Mouse (Mus musculus): ENCODE results near the gene Eif3m. TPM values are rescaled to one million over a fixed set of nuclear protein-coding genes. Genes with fewer than 3 reads are reported as not detected.

Eif3m gene
- polyA plus RNA-seq, 1 experiment = 29.7 TPM

- no peaks in the 10 kb centered on the region for H3K36me3 ChIP-seq (ENCODE audit: control insufficient read depth, insufficient read depth, low read length)
- TF ChIP-seq POLR2A (IDR thresholded peaks at IDR 0.05; ENCODE audit: control insufficient read depth, low read depth, low read length) (no peak), CTCF (IDR thresholded peaks at IDR 0.05; ENCODE audit: control insufficient read depth, insufficient read depth, insufficient replicate concordance, low read depth, low read length) (no peak)
- no peaks in the 10 kb centered on the region for H3K4me1 ChIP-seq (ENCODE audit: control insufficient read depth, insufficient read depth, low read length)
- no peak overlapping the region for H3K4me3 ChIP-seq (ENCODE audit: control insufficient read depth, low read depth, low read length)
- no peak overlapping the region for H3K27ac ChIP-seq (ENCODE audit: control insufficient read depth, insufficient read depth, low read depth, low read length)
- no peaks in the 10 kb centered on the region for H3K27me3 ChIP-seq (ENCODE audit: control insufficient read depth, insufficient read depth, low read length)
These were observed 22.0 kb upstream of the Eif3m start for GRCm38 (mm10) chr2:105038879-105039278.

- H3K27ac ChIP-seq (ENCODE audit: control insufficient read depth, insufficient read depth, low read depth, low read length) = no peak overlapping the region
- no peaks in the 10 kb centered on the region for H3K36me3 ChIP-seq (ENCODE audit: control insufficient read depth, insufficient read depth, low read length)
- TF ChIP-seq POLR2A (IDR thresholded peaks at IDR 0.05; ENCODE audit: control insufficient read depth, low read depth, low read length) (no peak), CTCF (IDR thresholded peaks at IDR 0.05; ENCODE audit: control insufficient read depth, insufficient read depth, insufficient replicate concordance, low read depth, low read length) (no peak)
- no peaks in the 10 kb centered on the region for H3K4me1 ChIP-seq (ENCODE audit: control insufficient read depth, insufficient read depth, low read length)
- H3K27me3 ChIP-seq (ENCODE audit: control insufficient read depth, insufficient read depth, low read length) = no peaks in the 10 kb centered on the region
- H3K4me3 ChIP-seq (ENCODE audit: control insufficient read depth, low read depth, low read length) = no peak overlapping the region
These were observed 21.2 kb upstream of the Eif3m start for GRCm38 (mm10) chr2:105037956-105038569.

- Histone ChIP-seq H3K36me3 (ENCODE audit: control insufficient read depth, insufficient read depth, low read length) (no peaks in the 10 kb centered on the region), H3K27me3 (ENCODE audit: control insufficient read depth, insufficient read depth, low read length) (no peaks in the 10 kb centered on the region), H3K27ac (ENCODE audit: control insufficient read depth, insufficient read depth, low read depth, low read length) (0 out of 2 replicates have a peak overlapping the region, but pooled peaks have one; percentile 24), H3K4me3 (ENCODE audit: control insufficient read depth, low read depth, low read length) (no peak overlapping the region), H3K4me1 (ENCODE audit: control insufficient read depth, insufficient read depth, low read length) (no peaks in the 10 kb centered on the region)
- TF ChIP-seq POLR2A (IDR thresholded peaks at IDR 0.05; ENCODE audit: control insufficient read depth, low read depth, low read length) = no peak
- TF ChIP-seq CTCF (IDR thresholded peaks at IDR 0.05; ENCODE audit: control insufficient read depth, insufficient read depth, insufficient replicate concordance, low read depth, low read length) = no peak
These were observed 19.7 kb upstream of the Eif3m start for GRCm38 (mm10) chr2:105036401-105037070.

GRCm38 (mm10) chr2:105035985-105036384 lies 19.1 kb upstream of the Eif3m start:
- TF ChIP-seq CTCF (IDR thresholded peaks at IDR 0.05; ENCODE audit: control insufficient read depth, insufficient read depth, insufficient replicate concordance, low read depth, low read length) (no peak), POLR2A (IDR thresholded peaks at IDR 0.05; ENCODE audit: control insufficient read depth, low read depth, low read length) (no peak)
- no peak overlapping the region for H3K4me3 ChIP-seq (ENCODE audit: control insufficient read depth, low read depth, low read length)
- H3K27ac ChIP-seq (ENCODE audit: control insufficient read depth, insufficient read depth, low read depth, low read length) = no peak overlapping the region
- no peaks in the 10 kb centered on the region for H3K36me3 ChIP-seq (ENCODE audit: control insufficient read depth, insufficient read depth, low read length)
- H3K27me3 ChIP-seq (ENCODE audit: control insufficient read depth, insufficient read depth, low read length) = no peaks in the 10 kb centered on the region
- H3K4me1 ChIP-seq (ENCODE audit: control insufficient read depth, insufficient read depth, low read length) = no peaks in the 10 kb centered on the region

- Histone ChIP-seq H3K27me3 (ENCODE audit: control insufficient read depth, insufficient read depth, low read length) (no peaks in the 10 kb centered on the region), H3K27ac (ENCODE audit: control insufficient read depth, insufficient read depth, low read depth, low read length) (no peak overlapping the region), H3K36me3 (ENCODE audit: control insufficient read depth, insufficient read depth, low read length) (no peaks in the 10 kb centered on the region), H3K4me3 (ENCODE audit: control insufficient read depth, low read depth, low read length) (no peak overlapping the region), H3K4me1 (ENCODE audit: control insufficient read depth, insufficient read depth, low read length) (no peaks in the 10 kb centered on the region)
- TF ChIP-seq CTCF (IDR thresholded peaks at IDR 0.05; ENCODE audit: control insufficient read depth, insufficient read depth, insufficient replicate concordance, low read depth, low read length) (no peak), POLR2A (IDR thresholded peaks at IDR 0.05; ENCODE audit: control insufficient read depth, low read depth, low read length) (no peak)
These were observed 17.2 kb upstream of the Eif3m start for GRCm38 (mm10) chr2:105034084-105034483.

- H3K36me3 ChIP-seq (ENCODE audit: control insufficient read depth, insufficient read depth, low read length) = no peaks in the 10 kb centered on the region
- H3K4me3 ChIP-seq (ENCODE audit: control insufficient read depth, low read depth, low read length) = no peak overlapping the region
- no peaks in the 10 kb centered on the region; the same call in 1 of the 2 replicates for H3K4me1 ChIP-seq (ENCODE audit: control insufficient read depth, insufficient read depth, low read length)
- H3K27ac ChIP-seq (ENCODE audit: control insufficient read depth, insufficient read depth, low read depth, low read length) = no peak overlapping the region
- no peaks in the 10 kb centered on the region for H3K27me3 ChIP-seq (ENCODE audit: control insufficient read depth, insufficient read depth, low read length)
- no peak for TF ChIP-seq CTCF (IDR thresholded peaks at IDR 0.05; ENCODE audit: control insufficient read depth, insufficient read depth, insufficient replicate concordance, low read depth, low read length)
- TF ChIP-seq POLR2A (IDR thresholded peaks at IDR 0.05; ENCODE audit: control insufficient read depth, low read depth, low read length) = no peak
These were observed 13.6 kb upstream of the Eif3m start for GRCm38 (mm10) chr2:105030505-105030904.

- H3K36me3 ChIP-seq (ENCODE audit: control insufficient read depth, insufficient read depth, low read length) = no peaks in the 10 kb centered on the region
- no peak for TF ChIP-seq CTCF (IDR thresholded peaks at IDR 0.05; ENCODE audit: control insufficient read depth, insufficient read depth, insufficient replicate concordance, low read depth, low read length)
- TF ChIP-seq POLR2A (IDR thresholded peaks at IDR 0.05; ENCODE audit: control insufficient read depth, low read depth, low read length) = no peak
- no peaks in the 10 kb centered on the region; the same call in 1 of the 2 replicates for H3K4me1 ChIP-seq (ENCODE audit: control insufficient read depth, insufficient read depth, low read length)
- H3K4me3 ChIP-seq (ENCODE audit: control insufficient read depth, low read depth, low read length) = no peak overlapping the region
- H3K27me3 ChIP-seq (ENCODE audit: control insufficient read depth, insufficient read depth, low read length) = no peaks in the 10 kb centered on the region
- H3K27ac ChIP-seq (ENCODE audit: control insufficient read depth, insufficient read depth, low read depth, low read length) = no peak overlapping the region
These were observed 11.9 kb upstream of the Eif3m start for GRCm38 (mm10) chr2:105028806-105029205.
